Mouse (Mus musculus) heart, adult 8-10 months (tissue): Measurements from ENCODE around the gene Gm40193. TPM values are rescaled to one million over a fixed set of nuclear protein-coding genes. Genes with fewer than 3 reads are reported as not detected.
"Not testable (repeated sequence)": the region's sequence is repeated elsewhere in the genome, so short reads cannot be mapped to it uniquely, and the experiment has no call there.

ENCODE experiments used
- DNase-seq: peaks from one replicate; pipeline ENCODE4 v3.0.0; 2022; ENCODE audit warnings: low spot score
- total RNA-seq, 4 experiments: library from RNA; stranded (reverse); gene quantifications; 2 replicates each; pipeline ENCODE4 v1.2.4; 2022

Gm40193 gene
- total RNA-seq, 4 experiments from 2014 or later, result not detected

GRCm38 (mm10) chr11:70540928-70541327 is 8.2 kb upstream of the Gm40193 start:
- DNase-seq, result no peak

- peak; percentile 83 for DNase-seq
Measured at GRCm38 (mm10) chr11:70539877-70540587, 7.3 kb upstream of the Gm40193 start, which contains the start of gene Pld2. TSS of gene Pld2 (plus strand) at chr11:70540064.

GRCm38 (mm10) chr11:70539423-70539822 is 6.7 kb upstream of the Gm40193 start:
- no peak for DNase-seq

GRCm38 (mm10) chr11:70531065-70531464 is 1.7 kb downstream of the Gm40193 start:
- DNase-seq, result not testable (repeated sequence)

GRCm38 (mm10) chr11:70528610-70529009 is 4.1 kb downstream of the Gm40193 start:
- DNase-seq, result no peak

GRCm38 (mm10) chr11:70526211-70526610 is 6.5 kb downstream of the Gm40193 start:
- no peak for DNase-seq

- no peak for DNase-seq
Measured at GRCm38 (mm10) chr11:70525726-70526125, 7.0 kb downstream of the Gm40193 start.

- DNase-seq, result peak; percentile 95
Measured at GRCm38 (mm10) chr11:70525184-70525678, 7.5 kb downstream of the Gm40193 start, which contains the start of gene Psmb6. TSS of gene Psmb6 (plus strand) at chr11:70525367.

- no peak for DNase-seq
Measured at GRCm38 (mm10) chr11:70524782-70525181, 8.0 kb downstream of the Gm40193 start.

- not testable (repeated sequence) for DNase-seq
Measured at GRCm38 (mm10) chr11:70523306-70523989, 9.3 kb downstream of the Gm40193 start.

GRCm38 (mm10) chr11:70520178-70520769 is 12.5 kb downstream of the Gm40193 start:
- DNase-seq, result peak; percentile 33

GRCm38 (mm10) chr11:70518923-70519322 is 13.8 kb downstream of the Gm40193 start, which contains the start of gene Gltpd2:
TSS of gene Gltpd2 (plus strand) at chr11:70519196.
- no peak for DNase-seq

- DNase-seq, result no peak
Measured at GRCm38 (mm10) chr11:70518436-70518835, 14.3 kb downstream of the Gm40193 start.

GRCm38 (mm10) chr11:70516352-70516751 is 16.4 kb downstream of the Gm40193 start:
- DNase-seq, result peak; percentile 60

- no peak for DNase-seq
Measured at GRCm38 (mm10) chr11:70514288-70514687, 18.5 kb downstream of the Gm40193 start, which contains the start of gene Vmo1. TSS of gene Vmo1 (minus strand) at chr11:70514616.

GRCm38 (mm10) chr11:70513520-70513919 is 19.2 kb downstream of the Gm40193 start:
- DNase-seq, result no peak

GRCm38 (mm10) chr11:70512709-70513342 is 19.9 kb downstream of the Gm40193 start:
- no peak for DNase-seq

GRCm38 (mm10) chr11:70511825-70512224 is 20.9 kb downstream of the Gm40193 start:
- DNase-seq, result no peak

GRCm38 (mm10) chr11:70511242-70511641 is 21.5 kb downstream of the Gm40193 start:
- DNase-seq, result no peak

- no peak for DNase-seq
Measured at GRCm38 (mm10) chr11:70509753-70510564, 22.8 kb downstream of the Gm40193 start.
